Mouse (Mus musculus): ENCODE measurements at regions not wholly inside any gene's neighbourhood (a gene's known extent, or its start where the extent isn't known, plus 50 kb on each side); places are given as distances from the start of the nearest gene placed in this dataset.

DNA sequence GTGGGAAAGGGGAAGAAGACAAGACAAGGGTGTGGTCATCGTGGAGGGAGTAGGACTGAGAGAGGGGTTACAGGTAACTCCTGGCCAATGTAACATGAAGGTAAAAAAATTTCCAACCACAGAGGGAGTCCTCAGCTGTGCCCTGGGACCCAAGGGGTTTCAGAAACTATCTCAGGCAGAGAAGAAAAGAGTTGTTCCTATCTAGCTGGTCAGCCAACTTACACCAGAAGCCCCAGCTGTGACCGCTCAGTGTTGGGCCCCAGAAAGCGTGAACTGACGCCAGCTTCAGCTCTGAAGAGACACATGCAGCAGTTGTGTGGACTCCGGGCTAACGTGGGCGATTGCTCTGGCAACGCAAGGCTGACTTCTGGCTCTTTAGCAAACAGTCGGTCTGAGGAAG lies 52.2 kb downstream of the Rhob start:
- Histone ChIP-seq H3K9me3 (ENCODE audit: control insufficient read depth, low read depth, low read length) (no peaks in the 10 kb centered on the region), H3K27ac (ENCODE audit: low read length) (no peak overlapping the region), H3K4me3 (ENCODE audit: low read depth, low read length) (no peak overlapping the region), H3K4me2 (replicated peaks; ENCODE audit: low read depth, low read length) (no peak overlapping the region), H3K4me1 (ENCODE audit: control insufficient read depth, insufficient read depth, low read length) (no peaks in the 10 kb centered on the region), H3K36me3 (ENCODE audit: control insufficient read depth, insufficient read depth, low read length) (no peaks in the 10 kb centered on the region), H3K27me3 (ENCODE audit: control insufficient read depth, insufficient read depth, low read length) (no peaks in the 10 kb centered on the region; the same call in 1 of the 2 replicates), H3K9ac (replicated peaks; ENCODE audit: low read depth, low read length) (no peak overlapping the region)
- ATAC-seq (ENCODE audit: insufficient number of reproducible peaks, insufficient read depth, low FRiP score, low read depth), result no peak
- WGBS, result 72% methylated on average over 9 of the region's 9 CpGs

DNA sequence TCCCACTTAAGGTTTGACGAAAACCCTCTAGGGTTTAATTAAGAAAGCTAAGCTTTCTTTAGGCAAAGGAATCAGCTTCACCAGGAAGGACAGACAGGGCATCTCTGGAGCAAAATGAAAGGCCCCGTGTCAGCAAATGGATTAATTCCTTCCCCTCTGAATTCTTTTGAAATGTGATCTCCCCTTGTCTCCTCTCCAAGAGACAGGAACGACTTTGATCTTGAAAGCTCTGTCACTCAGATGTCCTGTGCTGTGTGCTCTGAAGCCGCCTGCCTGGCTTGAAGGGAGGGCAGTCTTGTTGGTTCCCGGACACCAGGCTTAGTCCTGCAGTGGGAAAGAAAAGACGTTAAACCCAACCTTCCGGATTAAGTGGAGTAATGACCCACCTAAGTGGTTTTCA lies 52.8 kb downstream of the Rhob start:
- H3K27me3 ChIP-seq (ENCODE audit: control insufficient read depth, insufficient read depth, low read length), result no peaks in the 10 kb centered on the region; the same call in 1 of the 2 replicates
- no peak overlapping the region for H3K27ac ChIP-seq (ENCODE audit: low read length)
- WGBS, result 19% methylated on average over 7 of the region's 7 CpGs
- H3K36me3 ChIP-seq (ENCODE audit: control insufficient read depth, insufficient read depth, low read length), result no peaks in the 10 kb centered on the region
- H3K4me1 ChIP-seq (ENCODE audit: control insufficient read depth, insufficient read depth, low read length), result no peaks in the 10 kb centered on the region
- no peaks in the 10 kb centered on the region for H3K9me3 ChIP-seq (ENCODE audit: control insufficient read depth, low read depth, low read length)
- ATAC-seq (ENCODE audit: insufficient number of reproducible peaks, insufficient read depth, low FRiP score, low read depth), result no peak
- H3K4me2 ChIP-seq (replicated peaks; ENCODE audit: low read depth, low read length), result no peak overlapping the region
- no peak overlapping the region for H3K4me3 ChIP-seq (ENCODE audit: low read depth, low read length)
- no peak overlapping the region for H3K9ac ChIP-seq (replicated peaks; ENCODE audit: low read depth, low read length)

- Histone ChIP-seq H3K4me3 (ENCODE audit: low read depth, low read length) (no peak overlapping the region), H3K9me3 (ENCODE audit: control insufficient read depth, low read depth, low read length) (no peaks in the 10 kb centered on the region), H3K4me2 (replicated peaks; ENCODE audit: low read depth, low read length) (no peak overlapping the region), H3K36me3 (ENCODE audit: control insufficient read depth, insufficient read depth, low read length) (no peaks in the 10 kb centered on the region), H3K9ac (replicated peaks; ENCODE audit: low read depth, low read length) (no peak overlapping the region), H3K27ac (ENCODE audit: low read length) (no peak overlapping the region), H3K27me3 (ENCODE audit: control insufficient read depth, insufficient read depth, low read length) (no peaks in the 10 kb centered on the region), H3K4me1 (ENCODE audit: control insufficient read depth, insufficient read depth, low read length) (no peaks in the 10 kb centered on the region)
- ATAC-seq (ENCODE audit: insufficient number of reproducible peaks, insufficient read depth, low FRiP score, low read depth), result no peak
- WGBS, result 80% methylated on average over 13 of the region's 13 CpGs
These were observed 54.6 kb downstream of the Rhob start for GRCm38 (mm10) chr12:8444975-8445853.

- ATAC-seq (ENCODE audit: insufficient number of reproducible peaks, insufficient read depth, low FRiP score, low read depth), result no peak
- Histone ChIP-seq H3K27ac (ENCODE audit: low read length) (no peak overlapping the region), H3K9ac (replicated peaks; ENCODE audit: low read depth, low read length) (no peak overlapping the region), H3K4me3 (ENCODE audit: low read depth, low read length) (no peak overlapping the region), H3K4me2 (replicated peaks; ENCODE audit: low read depth, low read length) (no peak overlapping the region), H3K4me1 (ENCODE audit: control insufficient read depth, insufficient read depth, low read length) (no peaks in the 10 kb centered on the region), H3K9me3 (ENCODE audit: control insufficient read depth, low read depth, low read length) (no peaks in the 10 kb centered on the region), H3K27me3 (ENCODE audit: control insufficient read depth, insufficient read depth, low read length) (no peaks in the 10 kb centered on the region), H3K36me3 (ENCODE audit: control insufficient read depth, insufficient read depth, low read length) (no peaks in the 10 kb centered on the region)
- 78% methylated on average over 4 of the region's 4 CpGs for WGBS
These were observed 55.8 kb downstream of the Rhob start for GRCm38 (mm10) chr12:8443917-8444453.

GRCm38 (mm10) chr12:8443253-8443661 lies 56.6 kb downstream of the Rhob start:
- no peak overlapping the region for H3K4me2 ChIP-seq (replicated peaks; ENCODE audit: low read depth, low read length)
- H3K4me1 ChIP-seq (ENCODE audit: control insufficient read depth, insufficient read depth, low read length), result no peaks in the 10 kb centered on the region
- H3K4me3 ChIP-seq (ENCODE audit: low read depth, low read length), result no peak overlapping the region
- ATAC-seq (ENCODE audit: insufficient number of reproducible peaks, insufficient read depth, low FRiP score, low read depth), result no peak
- no peaks in the 10 kb centered on the region for H3K27me3 ChIP-seq (ENCODE audit: control insufficient read depth, insufficient read depth, low read length)
- H3K27ac ChIP-seq (ENCODE audit: low read length), result no peak overlapping the region
- H3K9me3 ChIP-seq (ENCODE audit: control insufficient read depth, low read depth, low read length), result no peaks in the 10 kb centered on the region
- no peaks in the 10 kb centered on the region for H3K36me3 ChIP-seq (ENCODE audit: control insufficient read depth, insufficient read depth, low read length)
- H3K9ac ChIP-seq (replicated peaks; ENCODE audit: low read depth, low read length), result no peak overlapping the region
- WGBS, result 68% methylated on average over 4 of the region's 4 CpGs

GRCm38 (mm10) chr12:8441275-8441674 lies 58.5 kb downstream of the Rhob start:
- no peaks in the 10 kb centered on the region for H3K36me3 ChIP-seq (ENCODE audit: control insufficient read depth, insufficient read depth, low read length)
- H3K4me1 ChIP-seq (ENCODE audit: control insufficient read depth, insufficient read depth, low read length), result peaks cover 11% of the 10 kb centered on the region; the same call in 1 of the 2 replicates
- no peaks in the 10 kb centered on the region for H3K9me3 ChIP-seq (ENCODE audit: control insufficient read depth, low read depth, low read length)
- no peaks in the 10 kb centered on the region for H3K27me3 ChIP-seq (ENCODE audit: control insufficient read depth, insufficient read depth, low read length)
- WGBS, result 94% methylated on average over 4 of the region's 4 CpGs
- no peak overlapping the region for H3K9ac ChIP-seq (replicated peaks; ENCODE audit: low read depth, low read length)
- H3K4me2 ChIP-seq (replicated peaks; ENCODE audit: low read depth, low read length), result no peak overlapping the region
- H3K4me3 ChIP-seq (ENCODE audit: low read depth, low read length), result no peak overlapping the region
- no peak overlapping the region for H3K27ac ChIP-seq (ENCODE audit: low read length)
- no peak for ATAC-seq (ENCODE audit: insufficient number of reproducible peaks, insufficient read depth, low FRiP score, low read depth)

GRCm38 (mm10) chr12:8440373-8440772 lies 59.4 kb downstream of the Rhob start:
- Histone ChIP-seq H3K4me1 (ENCODE audit: control insufficient read depth, insufficient read depth, low read length) (peaks cover 11% of the 10 kb centered on the region; the same call in 1 of the 2 replicates), H3K4me2 (replicated peaks; ENCODE audit: low read depth, low read length) (no peak overlapping the region), H3K27ac (ENCODE audit: low read length) (no peak overlapping the region), H3K9ac (replicated peaks; ENCODE audit: low read depth, low read length) (no peak overlapping the region), H3K36me3 (ENCODE audit: control insufficient read depth, insufficient read depth, low read length) (no peaks in the 10 kb centered on the region), H3K4me3 (ENCODE audit: low read depth, low read length) (no peak overlapping the region), H3K9me3 (ENCODE audit: control insufficient read depth, low read depth, low read length) (no peaks in the 10 kb centered on the region), H3K27me3 (ENCODE audit: control insufficient read depth, insufficient read depth, low read length) (no peaks in the 10 kb centered on the region)
- WGBS, result 92% methylated on average over 3 of the region's 3 CpGs
- no peak for ATAC-seq (ENCODE audit: insufficient number of reproducible peaks, insufficient read depth, low FRiP score, low read depth)

DNA sequence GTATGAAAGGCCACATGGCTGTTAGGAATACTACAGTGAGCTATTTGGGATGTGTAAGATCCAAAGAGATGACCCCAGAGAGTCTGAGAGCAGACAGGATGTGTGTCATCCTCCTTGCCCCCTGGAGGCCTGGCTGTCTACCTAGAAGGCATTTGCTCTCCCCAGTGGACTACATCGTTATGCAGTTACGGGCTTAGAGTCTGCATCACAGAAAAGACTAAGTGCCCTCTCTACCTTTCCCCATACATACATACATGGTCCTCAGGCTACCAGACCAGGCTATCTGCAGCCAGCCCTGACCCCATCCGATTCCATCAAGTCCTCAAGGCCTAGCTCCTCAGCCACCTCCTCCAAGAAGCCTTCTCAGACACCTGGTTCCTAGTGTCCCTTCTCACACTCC lies 59.9 kb downstream of the Rhob start:
- H3K4me2 ChIP-seq (replicated peaks; ENCODE audit: low read depth, low read length), result no peak overlapping the region
- no peaks in the 10 kb centered on the region for H3K27me3 ChIP-seq (ENCODE audit: control insufficient read depth, insufficient read depth, low read length)
- no peak for ATAC-seq (ENCODE audit: insufficient number of reproducible peaks, insufficient read depth, low FRiP score, low read depth)
- peaks cover 11% of the 10 kb centered on the region; the same call in 1 of the 2 replicates for H3K4me1 ChIP-seq (ENCODE audit: control insufficient read depth, insufficient read depth, low read length)
- no peak overlapping the region for H3K27ac ChIP-seq (ENCODE audit: low read length)
- H3K9me3 ChIP-seq (ENCODE audit: control insufficient read depth, low read depth, low read length), result no peaks in the 10 kb centered on the region
- 76% methylated on average over 3 of the region's 3 CpGs for WGBS
- no peaks in the 10 kb centered on the region for H3K36me3 ChIP-seq (ENCODE audit: control insufficient read depth, insufficient read depth, low read length)
- H3K4me3 ChIP-seq (ENCODE audit: low read depth, low read length), result no peak overlapping the region
- H3K9ac ChIP-seq (replicated peaks; ENCODE audit: low read depth, low read length), result no peak overlapping the region
